Mouse (Mus musculus) spleen, adult 10 weeks (tissue): Measurements from ENCODE around the gene Stra8. TPM values are rescaled to one million over a fixed set of nuclear protein-coding genes. Genes with fewer than 3 reads are reported as not detected.

ENCODE experiments used
- polyA plus RNA-seq: library from polyadenylated mRNA; stranded (reverse); fragments of 350-450 nt; fragmentation: Illumina TruSeq; extraction: RNeasy Lipid Tissue Mini Kit (QIAGEN cat#74804); gene quantifications from one replicate; pipeline ENCODE4 v1.2.3, GENCODE M21; 2015; ENCODE audit warnings: low replicate concordance; ENCODE audit not compliant: insufficient read depth

Gene Stra8
- 0.54 TPM for polyA plus RNA-seq

DNA sequence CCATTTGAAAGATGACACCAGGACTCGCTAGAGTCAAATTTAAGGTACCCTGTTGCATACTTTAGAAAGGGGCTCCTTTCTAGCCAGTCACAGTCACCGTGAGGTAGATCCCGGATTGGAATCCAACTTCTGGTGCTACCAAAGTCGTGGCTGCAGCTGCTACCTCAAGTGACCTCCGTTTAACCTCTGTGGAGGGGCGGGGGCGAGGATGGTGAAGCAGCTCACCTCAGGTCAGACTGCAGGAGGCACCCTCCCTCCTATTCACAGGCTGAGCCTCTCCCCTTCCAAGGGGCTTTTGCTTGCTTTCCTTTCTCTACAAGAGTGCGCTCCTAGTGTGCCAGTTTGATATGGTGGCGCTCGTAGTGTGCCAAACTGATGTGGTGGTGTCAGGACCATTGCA is at the start of gene Stra8:
Gene Stra8, plus strand, starts transcription at position 208 of the 400 bp plus-strand sequence.

DNA sequence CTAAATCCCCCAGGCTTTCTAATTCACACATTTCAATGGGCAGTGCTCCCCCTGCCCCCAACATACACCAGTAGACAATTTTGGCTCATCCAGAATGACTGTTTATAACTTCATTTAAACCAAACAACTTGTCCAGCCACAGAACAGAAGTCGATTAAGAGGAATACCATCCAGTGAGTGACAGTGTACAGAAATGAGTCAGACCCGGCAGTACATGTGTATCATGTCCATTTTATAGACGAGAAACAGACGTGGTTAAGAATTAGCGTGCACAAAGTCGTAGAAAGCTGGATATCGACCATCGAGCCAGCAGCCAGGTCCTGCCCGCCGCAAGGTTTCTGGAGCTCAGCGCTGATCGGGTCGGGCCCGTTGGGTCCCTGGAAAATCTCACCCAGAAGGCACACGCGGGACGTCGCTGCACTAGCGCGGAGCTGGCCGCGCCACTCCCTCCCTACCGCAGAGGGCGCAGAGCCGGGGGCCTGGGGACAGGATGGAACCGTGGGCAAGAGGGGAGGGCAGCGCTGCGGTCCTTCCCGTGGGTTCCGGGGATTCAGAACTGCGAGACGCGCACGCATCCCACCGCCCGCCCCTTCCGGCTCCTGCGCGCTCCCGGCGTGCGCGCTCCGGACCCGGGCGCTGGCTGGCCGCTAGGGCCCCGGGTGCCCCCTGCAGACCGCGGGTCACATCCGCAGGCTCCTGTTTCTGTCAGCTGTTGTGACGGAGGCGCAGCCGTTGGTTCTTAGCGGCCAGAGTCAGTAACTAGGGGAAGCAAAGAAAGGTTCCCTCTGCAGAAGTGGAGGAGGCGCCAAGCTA is 42.2 kb upstream of the Stra8 start, which contains the start of gene Cyren:
Gene Cyren, minus strand, starts transcription at position 552 of the 813 bp plus-strand sequence.

DNA sequence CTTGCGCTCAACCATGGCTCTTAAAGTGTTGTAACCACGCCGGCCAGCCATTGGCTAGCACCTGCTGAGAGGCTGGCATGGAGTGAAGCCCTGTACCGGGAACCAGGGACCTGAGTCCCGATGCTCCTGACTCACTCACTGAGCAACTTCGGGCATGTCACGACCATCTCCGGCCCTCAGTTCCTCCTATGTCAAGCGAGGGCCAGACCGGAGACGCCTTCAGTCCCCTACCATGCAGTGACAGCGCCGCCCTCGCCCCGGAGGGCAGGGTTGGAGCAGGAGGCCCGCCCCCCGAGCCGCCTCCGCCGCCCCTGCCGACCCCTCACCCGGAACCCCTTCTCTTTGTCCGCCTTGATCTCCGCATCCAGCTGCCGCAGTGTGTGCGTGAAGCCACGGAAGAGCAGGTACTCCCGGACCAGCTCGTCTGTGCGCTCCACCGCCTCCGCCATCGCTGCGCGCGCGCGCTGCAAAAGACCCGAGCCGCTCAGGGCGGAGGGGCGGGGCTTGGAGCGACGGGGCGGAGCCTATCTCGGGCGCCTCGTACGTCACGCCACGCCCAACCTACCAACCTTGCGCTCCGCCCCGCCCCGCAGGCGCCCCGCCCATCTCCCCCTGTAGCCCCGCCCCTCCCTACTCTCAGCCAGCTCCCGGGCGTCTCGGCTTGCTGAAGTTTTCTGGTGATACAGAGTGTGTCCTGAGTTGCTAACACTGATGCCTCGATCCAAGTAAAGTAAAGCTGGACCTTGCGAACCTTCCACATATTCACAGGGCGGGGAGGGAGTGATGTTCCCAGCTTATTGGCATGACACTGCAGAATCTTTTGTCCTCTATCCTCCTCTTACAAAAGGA is 9.4 kb upstream of the Stra8 start, which contains the start of gene Wdr91:
Gene Wdr91, minus strand, starts transcription at position 506 of the 849 bp plus-strand sequence.

DNA sequence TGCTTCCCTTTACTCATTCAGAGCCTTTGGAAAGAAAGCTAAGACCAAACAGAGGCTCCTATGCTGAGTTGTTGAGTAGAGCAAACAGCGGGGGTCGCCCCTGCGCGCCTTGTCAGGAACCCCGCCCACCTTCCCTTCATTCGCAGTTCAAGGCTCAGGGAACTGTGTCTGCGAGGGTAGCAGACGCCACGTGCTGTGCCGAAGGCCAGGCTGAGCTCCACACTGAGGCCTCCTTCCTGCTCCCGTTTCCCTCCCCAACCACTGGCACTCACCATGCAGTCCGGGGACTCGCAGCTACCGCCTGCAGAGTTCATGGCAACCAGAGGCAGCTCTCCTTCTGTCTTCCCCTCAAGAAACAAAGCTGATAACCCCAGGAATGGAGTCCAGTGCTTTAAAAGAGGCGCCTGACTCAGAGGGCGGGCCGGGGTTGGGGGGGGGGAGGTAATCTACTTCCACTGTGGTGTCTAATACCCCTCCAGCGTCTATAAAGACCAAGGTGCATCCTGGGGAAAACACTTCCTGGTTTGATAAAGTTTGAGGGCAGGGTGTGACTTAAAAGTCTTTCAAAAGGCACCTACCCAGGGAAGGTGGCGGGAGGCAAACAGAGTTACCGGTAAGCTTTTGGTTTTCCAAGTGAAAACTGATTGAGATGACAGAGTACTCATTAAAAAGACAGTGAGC is 68.3 kb downstream of the Stra8 start, which contains the start of gene Slc23a4:
Gene Slc23a4, minus strand, starts transcription at position 324 of the 681 bp plus-strand sequence.

Other genes with a start within 250 kb of the Stra8 start
- gene Agbl3, start 139.7 kb upstream of the Stra8 start, polyA plus RNA-seq: 8.9 TPM
- gene Tmem140, start 57.0 kb upstream of the Stra8 start, polyA plus RNA-seq: 14.0 TPM
- 15.4 TPM for gene Cyren, start 42.1 kb upstream of the Stra8 start, polyA plus RNA-seq
- gene Wdr91, start 9.3 kb upstream of the Stra8 start, polyA plus RNA-seq: 44.7 TPM
- gene Slc23a4, start 68.2 kb downstream of the Stra8 start, polyA plus RNA-seq: 0.21 TPM
- 36.3 TPM for gene Cnot4, start 213.6 kb downstream of the Stra8 start, polyA plus RNA-seq